ENCODE assay signal across 34 mouse cellular contexts in the genomic region with DNA sequence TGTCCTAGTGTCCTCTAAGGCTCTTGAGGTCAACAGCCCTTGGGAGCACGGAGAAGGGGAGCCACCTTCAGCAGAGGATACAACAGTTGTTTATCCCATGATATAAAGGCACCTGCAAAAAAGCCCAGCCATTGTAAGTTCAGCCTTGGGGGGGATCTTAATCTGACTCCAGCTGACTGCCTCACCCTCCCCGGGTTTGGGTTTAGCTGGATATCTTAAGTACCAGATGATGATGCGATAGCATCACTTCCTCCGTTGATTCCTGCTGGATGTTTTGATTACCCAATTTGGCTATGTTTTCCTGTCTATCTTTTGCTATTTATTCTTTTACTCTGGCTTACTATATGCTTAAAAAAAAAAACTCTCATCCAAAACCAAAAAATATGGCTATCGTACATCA. TPM values are rescaled to one million over a fixed set of nuclear protein-coding genes. Genes with fewer than 3 reads are reported as not detected.
"Had no signal": no experiment of that assay in that cellular context is flagged by ENCODE, and none has a peak within 500 bp of the region (broad histone marks: within the 10 kb centered on the region; RNA-seq: fewer than 3 reads in every experiment).

No protein-coding gene starts in this region.

- ATAC-seq: liver, embryonic 12.5 days; liver, postnatal 0 days; lung, postnatal 0 days; midbrain, embryonic 13.5 days; midbrain, embryonic 15.5 days; midbrain, embryonic 16.5 days had no signal

- H3K4me3 ChIP-seq: limb, embryonic 10.5 days; limb, embryonic 12.5 days; limb, embryonic 13.5 days; limb, embryonic 15.5 days; liver, embryonic 12.5 days; liver, embryonic 13.5 days; liver, embryonic 15.5 days; lung, embryonic 15.5 days; megakaryocyte, embryonic 14.5 days; midbrain, embryonic 10.5 days; midbrain, embryonic 12.5 days; midbrain, embryonic 13.5 days; midbrain, embryonic 15.5 days; myocyte had no signal

- DNase-seq: left cerebral cortex, postnatal 4 days; liver; liver, embryonic 13.5 days; liver, postnatal 0 days; lung, adult 18-20 months; lung, adult 2 months; lung, embryonic 14.5 days; lung, postnatal 10 days; lung, postnatal 14 days; lung, postnatal 36 days; lung, postnatal 4 days; midbrain, embryonic 14.5 days had no signal

- H3K27ac ChIP-seq: limb, embryonic 10.5 days; limb, embryonic 12.5 days; limb, embryonic 13.5 days; limb, embryonic 15.5 days; liver, embryonic 12.5 days; liver, embryonic 13.5 days; liver, embryonic 14.5 days; liver, embryonic 15.5 days; lung, embryonic 15.5 days; macrophage; midbrain, embryonic 10.5 days; midbrain, embryonic 12.5 days; midbrain, embryonic 13.5 days; midbrain, embryonic 15.5 days had no signal

- H3K9me3 ChIP-seq: limb, embryonic 10.5 days; limb, embryonic 12.5 days; limb, embryonic 13.5 days; limb, embryonic 15.5 days; liver, embryonic 12.5 days; liver, embryonic 13.5 days; liver, embryonic 15.5 days; lung, embryonic 15.5 days; megakaryocyte, embryonic 14.5 days; midbrain, embryonic 10.5 days; midbrain, embryonic 12.5 days; midbrain, embryonic 13.5 days; midbrain, embryonic 15.5 days had no signal

- H3K4me1 ChIP-seq: liver, embryonic 12.5 days; liver, embryonic 13.5 days; liver, embryonic 15.5 days; midbrain, embryonic 15.5 days had no signal

- H3K9ac ChIP-seq: limb, embryonic 12.5 days; limb, embryonic 13.5 days; limb, embryonic 15.5 days; liver, embryonic 12.5 days; liver, embryonic 13.5 days; liver, embryonic 14.5 days; liver, embryonic 15.5 days; liver, postnatal 0 days; lung, embryonic 14.5 days; lung, embryonic 15.5 days; midbrain, embryonic 12.5 days; midbrain, embryonic 13.5 days; midbrain, embryonic 15.5 days had no signal

- H3K36me3 ChIP-seq: limb, embryonic 10.5 days; limb, embryonic 12.5 days; limb, embryonic 13.5 days; limb, embryonic 15.5 days; liver, embryonic 12.5 days; liver, embryonic 13.5 days; liver, embryonic 15.5 days; lung, embryonic 15.5 days; midbrain, embryonic 10.5 days; midbrain, embryonic 12.5 days; midbrain, embryonic 13.5 days; midbrain, embryonic 15.5 days had no signal

RNA-seq across cellular contexts. Expression of gene Scube2, which starts 5.8 kb away (rescaled TPM):
- total RNA-seq: megakaryocyte progenitor cell, adult 5-6 weeks; megakaryocyte, adult 5-6 weeks; megakaryocyte-erythroid progenitor cell, adult 5-6 weeks; monocyte, adult 5-6 weeks had no signal
- polyA plus RNA-seq: liver, adult 2 months; macrophage; myocyte had no signal
